Mouse (Mus musculus): ENCODE measurements around the gene 1700007K13Rik. TPM values are rescaled to one million over a fixed set of nuclear protein-coding genes. Genes with fewer than 3 reads are reported as not detected.

1700007K13Rik gene
- polyA plus RNA-seq, 1 experiment from 2014 or later = not detected

GRCm38 (mm10) chr2:28463919-28464318, 2.2 kb downstream of the 1700007K13Rik start:
- H3K9me3 ChIP-seq (replicated peaks; ENCODE audit: control insufficient read depth, low read length) = no peaks in the 10 kb centered on the region
- H3K4me1 ChIP-seq (ENCODE audit: control insufficient read depth, low read depth, low read length) = peaks cover 6% of the 10 kb centered on the region
- H3K9ac ChIP-seq (ENCODE audit: low read depth, low read length) = no peak overlapping the region
- H3K27ac ChIP-seq (ENCODE audit: low read length) = no peak overlapping the region
- WGBS (ENCODE audit: insufficient replicate concordance) = 31% methylated on average over 3 of the region's 3 CpGs
- no peak overlapping the region for H3K4me3 ChIP-seq (ENCODE audit: low read depth, low read length)
- no peak for ATAC-seq (ENCODE audit: low read depth)
- no peaks in the 10 kb centered on the region for H3K36me3 ChIP-seq (ENCODE audit: control insufficient read depth, insufficient read depth)
- H3K27me3 ChIP-seq (ENCODE audit: control insufficient read depth, insufficient read depth, low read depth, low read length) = peaks cover 5% of the 10 kb centered on the region; the same call in 1 of the 2 replicates
- H3K4me2 ChIP-seq (ENCODE audit: low read depth, low read length) = no peak overlapping the region

GRCm38 (mm10) chr2:28456616-28457015, 9.5 kb downstream of the 1700007K13Rik start:
- Histone ChIP-seq H3K9me3 (replicated peaks; ENCODE audit: control insufficient read depth, low read length) (no peaks in the 10 kb centered on the region), H3K27ac (ENCODE audit: low read length) (no peak overlapping the region), H3K4me3 (ENCODE audit: low read depth, low read length) (no peak overlapping the region), H3K4me1 (ENCODE audit: control insufficient read depth, low read depth, low read length) (no peaks in the 10 kb centered on the region), H3K9ac (ENCODE audit: low read depth, low read length) (no peak overlapping the region), H3K36me3 (ENCODE audit: control insufficient read depth, insufficient read depth) (no peaks in the 10 kb centered on the region), H3K4me2 (ENCODE audit: low read depth, low read length) (no peak overlapping the region), H3K27me3 (ENCODE audit: control insufficient read depth, insufficient read depth, low read depth, low read length) (no peaks in the 10 kb centered on the region)
- ATAC-seq (ENCODE audit: low read depth) = no peak
- 43% methylated on average over 1 of the region's 1 CpGs for WGBS (ENCODE audit: insufficient replicate concordance)

- H3K4me3 ChIP-seq (ENCODE audit: low read depth, low read length) = no peak overlapping the region
- H3K27ac ChIP-seq (ENCODE audit: low read length) = no peak overlapping the region
- H3K4me1 ChIP-seq (ENCODE audit: control insufficient read depth, low read depth, low read length) = no peaks in the 10 kb centered on the region
- no peaks in the 10 kb centered on the region for H3K9me3 ChIP-seq (replicated peaks; ENCODE audit: control insufficient read depth, low read length)
- ATAC-seq (ENCODE audit: low read depth) = no peak
- no peaks in the 10 kb centered on the region for H3K36me3 ChIP-seq (ENCODE audit: control insufficient read depth, insufficient read depth)
- no peaks in the 10 kb centered on the region for H3K27me3 ChIP-seq (ENCODE audit: control insufficient read depth, insufficient read depth, low read depth, low read length)
- H3K9ac ChIP-seq (ENCODE audit: low read depth, low read length) = no peak overlapping the region
- no peak overlapping the region for H3K4me2 ChIP-seq (ENCODE audit: low read depth, low read length)
- WGBS (ENCODE audit: insufficient replicate concordance) = 63% methylated on average over 6 of the region's 6 CpGs
Measured at GRCm38 (mm10) chr2:28453539-28453938, 12.6 kb downstream of the 1700007K13Rik start.

GRCm38 (mm10) chr2:28451663-28452062, 14.5 kb downstream of the 1700007K13Rik start:
- Histone ChIP-seq H3K4me1 (ENCODE audit: control insufficient read depth, low read depth, low read length) (no peaks in the 10 kb centered on the region), H3K9ac (ENCODE audit: low read depth, low read length) (no peak overlapping the region), H3K27me3 (ENCODE audit: control insufficient read depth, insufficient read depth, low read depth, low read length) (peaks cover 16% of the 10 kb centered on the region), H3K4me3 (ENCODE audit: low read depth, low read length) (no peak overlapping the region), H3K27ac (ENCODE audit: low read length) (no peak overlapping the region), H3K4me2 (ENCODE audit: low read depth, low read length) (no peak overlapping the region), H3K9me3 (replicated peaks; ENCODE audit: control insufficient read depth, low read length) (no peaks in the 10 kb centered on the region), H3K36me3 (ENCODE audit: control insufficient read depth, insufficient read depth) (no peaks in the 10 kb centered on the region)
- WGBS (ENCODE audit: insufficient replicate concordance) = 70% methylated on average over 11 of the region's 11 CpGs
- no peak for ATAC-seq (ENCODE audit: low read depth)

- H3K9ac ChIP-seq (ENCODE audit: low read depth, low read length) = no peak overlapping the region
- H3K36me3 ChIP-seq (ENCODE audit: control insufficient read depth, insufficient read depth) = no peaks in the 10 kb centered on the region
- H3K27ac ChIP-seq (ENCODE audit: low read length) = no peak overlapping the region
- H3K4me3 ChIP-seq (ENCODE audit: low read depth, low read length) = peak overlapping the region; percentile 50
- H3K4me2 ChIP-seq (ENCODE audit: low read depth, low read length) = peak overlapping the region; percentile 78
- ATAC-seq (ENCODE audit: low read depth) = no peak
- H3K9me3 ChIP-seq (replicated peaks; ENCODE audit: control insufficient read depth, low read length) = no peaks in the 10 kb centered on the region
- peaks cover 29% of the 10 kb centered on the region for H3K27me3 ChIP-seq (ENCODE audit: control insufficient read depth, insufficient read depth, low read depth, low read length)
- 11% methylated on average over 11 of the region's 11 CpGs for WGBS (ENCODE audit: insufficient replicate concordance)
- no peaks in the 10 kb centered on the region for H3K4me1 ChIP-seq (ENCODE audit: control insufficient read depth, low read depth, low read length)
Measured at GRCm38 (mm10) chr2:28447315-28447670, 18.8 kb downstream of the 1700007K13Rik start.

GRCm38 (mm10) chr2:28446515-28447314, 19.4 kb downstream of the 1700007K13Rik start, which contains the start of gene Ppp1r26:
Gene Ppp1r26, plus strand, starts transcription at chr2:28446800.
- H3K9me3 ChIP-seq (replicated peaks; ENCODE audit: control insufficient read depth, low read length) = no peaks in the 10 kb centered on the region
- no peak within 1 kb of the TSS for H3K27ac ChIP-seq (ENCODE audit: low read length)
- under 1% methylated on average over 77 of the region's 118 CpGs for WGBS (ENCODE audit: insufficient replicate concordance)
- H3K4me3 ChIP-seq (ENCODE audit: low read depth, low read length) = peak within 1 kb of the TSS; percentile 50
- H3K9ac ChIP-seq (ENCODE audit: low read depth, low read length) = peak within 1 kb of the TSS; percentile 31; the same call in 1 of the 2 replicates
- H3K4me1 ChIP-seq (ENCODE audit: control insufficient read depth, low read depth, low read length) = no peaks in the 10 kb centered on the region
- H3K27me3 ChIP-seq (ENCODE audit: control insufficient read depth, insufficient read depth, low read depth, low read length) = peaks cover 29% of the 10 kb centered on the region
- ATAC-seq (ENCODE audit: low read depth) = no peak
- peak within 1 kb of the TSS; percentile 78 for H3K4me2 ChIP-seq (ENCODE audit: low read depth, low read length)
- no peaks in the 10 kb centered on the region for H3K36me3 ChIP-seq (ENCODE audit: control insufficient read depth, insufficient read depth)

- Histone ChIP-seq H3K27ac (ENCODE audit: low read length) (no peak overlapping the region), H3K4me1 (ENCODE audit: control insufficient read depth, low read depth, low read length) (no peaks in the 10 kb centered on the region), H3K4me2 (ENCODE audit: low read depth, low read length) (peak overlapping the region; percentile 78), H3K9me3 (replicated peaks; ENCODE audit: control insufficient read depth, low read length) (no peaks in the 10 kb centered on the region), H3K9ac (ENCODE audit: low read depth, low read length) (no peak overlapping the region), H3K27me3 (ENCODE audit: control insufficient read depth, insufficient read depth, low read depth, low read length) (peaks cover 29% of the 10 kb centered on the region), H3K4me3 (ENCODE audit: low read depth, low read length) (peak overlapping the region; percentile 50), H3K36me3 (ENCODE audit: control insufficient read depth, insufficient read depth) (no peaks in the 10 kb centered on the region)
- ATAC-seq (ENCODE audit: low read depth) = no peak
- WGBS (ENCODE audit: insufficient replicate concordance) = 12% methylated on average over 5 of the region's 5 CpGs
Measured at GRCm38 (mm10) chr2:28446181-28446514, 20.0 kb downstream of the 1700007K13Rik start.

GRCm38 (mm10) chr2:28445082-28445481, 21.1 kb downstream of the 1700007K13Rik start:
- H3K4me1 ChIP-seq (ENCODE audit: control insufficient read depth, low read depth, low read length) = no peaks in the 10 kb centered on the region
- no peaks in the 10 kb centered on the region for H3K9me3 ChIP-seq (replicated peaks; ENCODE audit: control insufficient read depth, low read length)
- H3K27me3 ChIP-seq (ENCODE audit: control insufficient read depth, insufficient read depth, low read depth, low read length) = peaks cover 29% of the 10 kb centered on the region
- WGBS (ENCODE audit: insufficient replicate concordance) = 56% methylated on average over 4 of the region's 4 CpGs
- no peak overlapping the region for H3K4me3 ChIP-seq (ENCODE audit: low read depth, low read length)
- H3K27ac ChIP-seq (ENCODE audit: low read length) = no peak overlapping the region
- H3K36me3 ChIP-seq (ENCODE audit: control insufficient read depth, insufficient read depth) = no peaks in the 10 kb centered on the region
- no peak overlapping the region for H3K9ac ChIP-seq (ENCODE audit: low read depth, low read length)
- no peak for ATAC-seq (ENCODE audit: low read depth)
- no peak overlapping the region for H3K4me2 ChIP-seq (ENCODE audit: low read depth, low read length)

- Histone ChIP-seq H3K9me3 (replicated peaks; ENCODE audit: control insufficient read depth, low read length) (no peaks in the 10 kb centered on the region), H3K4me3 (ENCODE audit: low read depth, low read length) (no peak overlapping the region), H3K27ac (ENCODE audit: low read length) (no peak overlapping the region), H3K27me3 (ENCODE audit: control insufficient read depth, insufficient read depth, low read depth, low read length) (peaks cover 4% of the 10 kb centered on the region), H3K4me2 (ENCODE audit: low read depth, low read length) (no peak overlapping the region), H3K9ac (ENCODE audit: low read depth, low read length) (no peak overlapping the region), H3K4me1 (ENCODE audit: control insufficient read depth, low read depth, low read length) (no peaks in the 10 kb centered on the region), H3K36me3 (ENCODE audit: control insufficient read depth, insufficient read depth) (no peaks in the 10 kb centered on the region)
- ATAC-seq (ENCODE audit: low read depth) = no peak
- 55% methylated on average over 6 of the region's 6 CpGs for WGBS (ENCODE audit: insufficient replicate concordance)
Measured at GRCm38 (mm10) chr2:28440842-28441241, 25.3 kb downstream of the 1700007K13Rik start.
